Mouse (Mus musculus) liver, adult 2 months (tissue): ENCODE measurements at regions not wholly inside any gene's neighbourhood (a gene's known extent, or its start where the extent isn't known, plus 50 kb on each side); places are given as distances from the start of the nearest gene placed in this dataset.

Source experiments
- CTCF ChIP-seq: fragments of 200-500 bp; IDR thresholded peaks from 2 replicates; pipeline ENCODE4 v1.5.1; 2011; ENCODE audit warnings: low read depth, low read length, control low read depth
- POLR2A ChIP-seq: fragments of 200-500 bp; IDR thresholded peaks from 2 replicates; pipeline ENCODE4 v1.6.1; 2011; ENCODE audit warnings: low read length, control low read depth; ENCODE audit not compliant: insufficient read depth; ENCODE audit errors: extremely low read depth

DNA sequence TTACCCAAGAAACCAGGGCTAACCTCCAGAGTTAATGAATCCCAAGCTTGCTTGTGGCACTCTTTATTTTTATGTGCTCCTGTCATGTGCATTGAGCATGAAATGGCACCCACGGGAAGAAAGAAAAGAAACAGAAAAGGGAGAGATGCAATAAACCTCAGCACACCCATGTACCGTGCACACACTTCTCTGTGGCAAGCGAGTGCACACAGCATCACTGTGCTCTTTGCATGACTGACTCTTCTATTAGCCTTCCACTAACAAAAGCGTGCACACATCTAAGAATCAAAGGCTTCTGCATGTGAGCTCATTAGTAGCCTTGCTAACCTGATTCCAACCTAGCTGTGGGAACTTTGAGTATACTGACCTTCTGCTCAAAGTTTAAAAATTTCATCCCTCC is 330.3 kb downstream of the Mllt3 start:
- no peak for TF ChIP-seq CTCF
- no peak for TF ChIP-seq POLR2A
